Mouse (Mus musculus): Measurements from ENCODE around the gene Pnp. TPM values are rescaled to one million over a fixed set of nuclear protein-coding genes. Genes with fewer than 3 reads are reported as not detected.
"Not testable (repeated sequence)": the region's sequence is repeated elsewhere in the genome, so short reads cannot be mapped to it uniquely, and the experiment has no call there.

Pnp gene
- total RNA-seq (2022): 10 to 100 TPM; 26.5 to 35.8 (median 31.3) TPM

DNA sequence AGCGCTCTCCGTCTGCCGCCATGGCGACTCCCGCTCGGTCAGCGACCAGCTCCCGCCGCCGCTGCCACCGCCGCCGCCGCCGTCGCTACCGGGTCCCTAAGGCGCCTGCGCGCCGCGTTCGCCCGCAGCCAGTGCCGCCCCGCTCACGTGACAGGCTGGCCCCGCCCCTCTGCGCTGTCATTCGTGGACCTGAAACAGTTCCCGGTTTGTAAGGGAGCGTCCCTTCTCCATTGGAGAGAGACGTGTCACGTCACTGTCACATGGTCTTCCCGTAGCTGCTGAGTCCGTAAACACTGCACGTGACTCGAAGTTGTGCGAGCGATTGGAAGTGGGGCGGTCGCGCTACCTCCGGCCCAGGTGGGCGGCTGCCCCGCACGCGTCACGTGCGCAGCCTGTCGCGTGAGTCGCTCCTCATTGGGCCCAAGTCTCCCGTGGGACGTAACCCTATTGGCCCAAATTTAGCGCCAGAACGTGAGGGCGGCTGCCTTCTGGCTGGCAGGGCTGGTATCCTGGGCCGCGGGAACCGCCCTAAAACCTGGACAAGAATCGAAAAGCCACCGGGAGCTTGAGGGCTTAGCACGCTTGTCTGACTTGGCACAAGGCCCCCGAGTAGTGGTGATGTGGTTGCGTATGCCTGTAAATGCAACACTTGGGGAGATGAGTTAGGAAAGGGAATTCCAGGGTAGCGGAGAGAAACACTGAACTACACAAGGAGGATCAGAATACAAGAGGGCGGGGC is at the start of gene Pnp, which contains the start of gene Pip4p1:
Pnp (plus strand) TSS at position 329 of the 739 bp plus-strand sequence.
Pip4p1 (minus strand) TSS at position 103 of the 739 bp plus-strand sequence.
- peak; percentile 99 for DNase-seq

DNA sequence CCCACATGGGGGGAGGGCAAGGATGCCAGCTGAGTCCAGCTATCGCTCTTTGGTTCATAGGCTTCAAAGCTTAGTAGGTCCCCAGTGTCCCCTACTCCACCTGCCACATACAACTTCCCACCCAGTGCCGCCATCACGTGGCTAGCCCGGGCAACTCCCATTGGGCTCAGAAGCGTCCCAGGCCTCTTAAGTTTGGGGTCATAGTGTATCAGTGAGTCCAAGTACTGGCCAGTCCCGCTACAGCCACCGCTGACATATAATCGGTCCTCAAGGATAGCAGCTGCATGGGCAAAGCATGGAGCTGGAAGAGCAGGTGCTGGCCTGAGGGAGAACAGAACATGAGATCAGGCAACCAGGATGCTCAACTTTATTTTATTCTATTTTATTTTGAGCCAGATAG is 39.3 kb upstream of the Pnp start:
- DNase-seq: no peak

DNA sequence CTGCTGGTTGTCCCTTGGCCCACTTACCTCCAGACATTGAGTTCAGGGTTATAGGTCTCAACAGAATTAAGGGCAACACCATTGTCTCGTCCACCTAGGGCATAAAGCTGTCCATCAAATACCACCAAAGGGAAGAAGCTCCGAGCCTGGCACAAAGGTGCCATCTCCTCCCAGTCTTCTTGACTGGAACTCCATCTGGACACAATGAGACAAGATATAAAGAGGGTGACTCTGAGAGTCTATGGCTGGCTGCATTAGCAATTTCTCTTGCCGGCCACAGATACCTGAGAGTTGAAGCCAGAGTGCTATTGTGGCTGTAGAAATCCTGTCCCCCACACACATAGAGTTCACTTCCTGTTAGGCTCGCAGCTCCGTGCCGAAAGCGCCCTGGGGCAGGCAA is 38.8 kb upstream of the Pnp start:
- no peak for DNase-seq

DNA sequence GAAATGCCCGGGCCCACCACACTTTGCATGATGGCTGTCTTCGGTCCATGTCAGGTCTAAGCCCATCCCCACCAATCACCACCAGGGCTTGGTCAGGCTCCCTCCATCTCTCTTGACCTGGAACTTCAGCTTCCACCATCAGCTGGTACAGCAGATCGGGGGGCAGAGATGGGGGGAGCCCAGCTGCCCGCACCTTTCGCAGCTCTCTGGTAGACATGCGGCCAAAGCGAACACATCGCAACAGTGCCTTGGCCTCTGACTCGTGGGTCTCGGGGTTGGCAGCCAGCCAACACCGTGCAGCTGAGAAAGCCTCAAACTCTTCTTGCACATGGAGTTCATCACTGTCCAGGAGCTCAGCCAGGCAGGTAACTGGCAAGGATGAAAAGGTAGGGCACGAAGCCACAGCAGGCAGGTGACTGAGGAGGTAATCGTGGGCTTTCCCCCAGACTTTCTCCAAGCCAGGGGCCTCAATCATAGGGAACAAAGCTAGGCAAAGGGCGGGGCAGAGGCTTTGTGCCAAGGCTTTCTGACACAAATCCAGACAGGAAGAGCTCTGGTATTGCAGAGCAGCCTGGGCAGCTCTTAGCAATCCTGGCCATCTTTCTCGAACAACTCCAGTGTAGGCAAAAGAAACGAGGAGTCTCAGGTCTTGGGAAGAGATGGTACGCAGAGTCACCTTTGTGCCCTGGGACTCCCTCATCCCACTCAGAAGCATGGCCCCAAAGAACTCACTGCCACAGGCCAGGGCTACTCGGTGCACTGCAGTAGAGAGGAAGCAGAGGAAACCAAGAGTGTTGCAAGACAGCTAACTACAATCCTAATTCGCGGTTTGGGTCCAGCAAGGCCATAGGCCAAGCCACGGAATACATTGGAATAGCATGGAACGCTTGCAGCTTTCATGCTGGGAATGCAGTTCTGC is 38.1 kb upstream of the Pnp start:
- peak; percentile 11 for DNase-seq

DNA sequence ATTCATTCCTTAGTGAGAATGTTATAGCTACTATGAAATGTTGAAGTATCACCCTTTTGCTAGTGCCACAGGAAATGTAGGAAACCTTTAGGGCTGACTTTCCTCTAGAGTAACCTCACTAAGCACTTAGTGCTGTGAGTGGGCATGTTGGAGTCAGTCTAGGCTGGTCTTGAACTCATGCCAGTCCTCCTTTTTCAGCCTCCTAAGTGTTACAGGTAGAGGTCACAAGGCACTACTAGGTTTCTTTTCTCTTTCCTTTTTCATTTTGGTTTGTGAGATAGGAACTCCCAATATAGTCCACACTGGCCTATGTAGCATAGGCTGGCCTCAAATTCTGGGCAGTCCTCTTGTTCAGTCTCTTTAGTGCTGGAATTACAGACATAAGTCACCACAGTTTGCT is 35.5 kb upstream of the Pnp start:
- no peak for DNase-seq

DNA sequence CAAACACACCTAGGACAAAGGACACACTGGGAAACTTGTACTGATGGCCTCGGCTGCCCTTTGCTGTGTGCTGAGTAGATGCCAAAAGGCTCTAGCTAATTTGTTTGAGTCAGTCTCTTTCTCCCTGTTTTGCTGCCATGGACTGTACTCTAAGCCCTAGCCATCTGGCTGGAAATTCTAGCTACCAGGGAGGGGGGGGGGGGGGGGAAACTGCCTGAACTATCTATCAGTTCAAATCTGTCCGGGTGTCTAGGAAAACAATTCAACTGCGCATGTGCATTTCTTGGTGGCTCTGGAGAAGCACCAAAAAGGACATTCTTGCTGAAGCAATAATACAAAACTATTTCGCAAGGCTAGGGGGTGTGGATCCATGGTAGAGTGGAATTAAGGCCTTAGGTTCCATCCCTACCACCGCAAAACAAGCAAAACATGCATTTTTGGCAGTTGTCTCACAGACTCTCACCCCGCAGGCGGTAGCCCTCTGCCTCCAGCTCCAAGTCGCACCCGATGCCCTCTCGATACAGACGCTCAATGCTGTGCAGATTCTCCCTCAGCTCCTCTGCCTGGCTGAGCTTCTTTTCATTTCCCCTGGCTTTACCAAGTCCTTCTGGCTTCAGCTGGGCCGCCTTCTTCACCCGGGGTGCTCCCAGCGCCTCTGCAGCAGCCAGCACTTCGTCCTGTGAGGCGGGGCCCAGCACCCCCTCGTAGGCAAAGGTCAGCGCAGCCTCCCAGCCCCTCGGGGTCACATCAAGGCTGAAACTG is 34.7 kb upstream of the Pnp start:
- DNase-seq: peak; percentile 49

DNA sequence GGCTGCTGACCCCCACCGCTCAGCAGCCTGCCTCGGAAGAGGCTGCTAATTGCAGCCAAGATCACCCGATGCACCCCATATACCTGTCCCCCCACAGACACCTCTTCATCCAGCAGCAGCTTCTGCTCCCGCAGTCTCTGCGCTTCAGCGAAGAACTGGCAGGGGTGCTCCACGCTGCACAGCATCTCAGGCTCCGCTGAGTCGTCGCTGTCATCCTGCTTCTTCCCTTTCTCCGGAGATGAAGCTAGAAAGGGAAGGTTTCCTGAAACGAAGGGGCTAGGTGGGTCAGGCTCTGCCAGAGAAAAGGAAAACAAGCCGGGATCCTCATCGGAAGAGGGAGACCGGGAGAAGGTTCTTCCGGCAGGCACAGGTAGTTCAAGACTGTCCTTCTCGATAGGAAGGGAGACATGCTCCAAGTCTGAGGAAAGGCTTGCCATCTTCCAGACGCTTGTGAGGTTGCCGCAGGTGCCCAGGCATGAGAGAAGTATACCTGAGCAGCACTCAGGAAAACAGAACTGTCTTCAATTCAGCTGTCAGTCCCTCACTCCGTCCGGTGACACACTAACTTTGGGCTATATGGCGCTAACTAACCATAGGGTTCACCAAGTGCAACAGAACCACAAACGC is 34.0 kb upstream of the Pnp start:
- no peak for DNase-seq

DNA sequence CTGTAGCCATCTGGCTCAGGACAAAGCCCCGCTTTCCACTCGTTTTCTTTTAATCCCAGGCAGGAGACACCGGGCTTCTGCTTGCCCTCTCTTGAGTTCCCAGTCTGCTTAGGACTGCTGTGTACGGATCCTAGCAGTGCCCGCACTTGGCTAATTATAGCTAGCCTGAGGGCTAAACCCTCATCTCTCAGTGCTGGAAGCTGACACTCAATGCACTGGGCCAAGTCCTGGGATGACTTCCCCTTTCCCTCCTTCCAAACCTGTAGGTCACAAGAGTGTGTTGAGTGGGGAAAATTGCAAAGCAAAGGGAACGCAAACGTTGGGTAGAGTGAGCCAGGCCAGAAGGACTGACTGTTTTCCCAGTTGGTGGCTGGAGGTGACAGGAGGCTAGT is 33.5 kb upstream of the Pnp start, which contains the start of gene Klhl33:
Klhl33 (minus strand) TSS at position 134 of the 392 bp plus-strand sequence.
- DNase-seq: no peak

DNA sequence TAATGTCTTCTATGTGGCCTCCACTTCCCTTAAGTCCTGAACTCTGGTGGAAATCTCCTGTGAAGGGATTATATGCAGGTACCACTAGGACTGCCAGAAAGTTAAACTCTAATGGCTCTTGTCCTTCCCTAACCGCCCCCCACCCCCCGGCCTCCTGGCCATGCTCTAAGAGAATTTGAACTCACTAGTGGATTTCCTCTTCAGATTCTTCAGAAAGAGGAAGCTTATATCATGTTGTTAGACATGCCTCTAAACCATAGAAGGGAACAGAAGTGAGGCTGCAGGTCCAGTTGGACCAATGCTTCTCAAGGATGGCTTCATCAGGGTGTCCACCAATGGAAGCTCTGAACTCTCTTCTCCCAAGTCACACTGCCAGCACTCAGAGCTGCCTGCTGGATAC is 32.9 kb upstream of the Pnp start:
- not testable (repeated sequence) for DNase-seq

DNA sequence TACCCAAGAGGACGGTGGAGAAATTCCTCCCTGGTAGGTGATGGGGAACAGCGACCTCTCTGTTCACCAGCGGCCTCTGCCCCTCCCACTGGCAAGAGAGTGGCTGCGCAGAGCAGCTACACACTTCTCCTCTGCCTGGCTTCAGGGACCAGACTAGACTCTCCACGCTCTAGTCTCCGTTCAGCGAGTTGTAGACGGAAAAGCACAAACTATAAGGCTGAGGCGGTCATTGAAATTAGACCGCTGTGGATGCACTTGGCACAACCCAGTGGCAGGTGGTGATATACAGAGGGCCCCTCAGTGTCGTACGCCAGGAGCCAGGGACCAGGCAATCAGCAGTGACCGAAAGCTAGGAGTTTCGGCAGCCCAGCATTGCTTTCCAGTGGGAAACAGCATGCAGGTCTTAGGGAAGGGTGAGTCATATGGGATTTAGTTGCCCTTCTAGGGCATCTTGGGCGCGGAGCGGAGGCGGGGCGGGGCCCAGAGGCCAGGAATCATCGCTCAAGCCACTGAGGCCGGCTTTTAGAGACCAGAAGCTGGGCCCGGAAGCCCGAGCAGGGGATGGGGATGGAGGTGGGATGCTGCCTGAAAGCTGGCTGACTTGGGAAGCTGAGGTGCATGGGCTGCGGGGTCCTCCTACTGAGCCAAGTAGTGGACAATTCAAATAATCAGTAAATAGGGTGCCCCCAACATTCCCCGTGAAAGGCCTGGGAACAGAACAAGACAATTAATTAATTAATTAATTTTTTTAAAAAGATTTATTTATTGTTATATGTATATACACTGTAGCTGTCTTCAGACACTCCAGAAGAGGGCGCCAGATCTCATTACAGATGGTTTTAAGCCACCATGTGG is 26.7 kb upstream of the Pnp start:
- DNase-seq: peak; percentile 27

DNA sequence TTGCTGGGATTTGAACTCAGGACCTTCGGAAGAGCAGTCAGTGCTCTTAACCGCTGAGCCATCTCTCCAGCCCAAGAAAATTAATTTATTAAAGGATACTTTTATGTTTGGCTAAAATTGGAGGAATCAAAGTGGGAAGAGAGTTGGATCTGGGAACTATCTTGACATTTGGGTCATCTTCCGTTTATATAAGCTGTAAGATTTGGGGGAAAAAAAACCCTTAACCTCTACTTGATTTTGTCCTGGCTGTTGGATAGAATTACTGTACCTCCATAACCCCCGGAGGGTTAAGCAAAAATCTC is 26.1 kb upstream of the Pnp start:
- DNase-seq: no peak

DNA sequence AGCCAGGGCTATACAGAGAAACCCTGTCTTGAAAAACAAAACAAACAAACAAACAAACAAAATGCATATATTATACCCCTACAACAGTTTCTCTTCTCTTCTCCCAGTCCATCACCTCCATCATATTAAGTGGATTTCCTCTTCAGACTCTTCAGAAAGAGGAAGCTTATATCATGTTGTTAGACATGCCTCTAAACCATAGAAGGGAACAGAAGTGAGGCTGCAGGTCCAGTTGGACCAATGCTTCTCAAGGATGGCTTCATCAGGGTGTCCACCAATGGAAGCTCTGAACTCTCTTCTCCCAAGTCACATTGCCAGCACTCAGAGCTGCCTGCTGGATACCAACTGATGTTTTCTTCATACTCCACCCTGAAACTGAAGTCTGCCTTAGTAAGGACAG is 25.6 kb upstream of the Pnp start:
- not testable (repeated sequence) for DNase-seq

DNA sequence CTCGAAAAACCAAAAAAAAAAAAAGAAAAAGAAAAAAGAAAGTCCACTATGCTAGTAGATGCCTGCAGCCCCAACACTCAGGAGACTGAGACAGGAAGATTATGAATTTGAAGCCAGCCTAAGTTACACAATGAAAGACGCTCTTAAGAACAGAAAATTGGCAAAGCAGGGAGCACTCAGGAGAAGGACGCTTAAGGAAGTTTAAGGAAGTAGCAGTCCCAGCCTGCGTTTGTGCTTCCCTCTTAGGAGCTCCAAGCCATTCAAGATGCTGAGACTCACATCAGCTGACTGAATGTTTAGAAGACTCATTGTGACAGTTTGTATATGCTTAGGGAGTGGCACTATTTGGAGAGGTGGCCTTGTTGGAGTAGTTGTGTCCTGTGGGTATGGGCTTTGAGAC is 22.8 kb upstream of the Pnp start:
- DNase-seq: no peak

DNA sequence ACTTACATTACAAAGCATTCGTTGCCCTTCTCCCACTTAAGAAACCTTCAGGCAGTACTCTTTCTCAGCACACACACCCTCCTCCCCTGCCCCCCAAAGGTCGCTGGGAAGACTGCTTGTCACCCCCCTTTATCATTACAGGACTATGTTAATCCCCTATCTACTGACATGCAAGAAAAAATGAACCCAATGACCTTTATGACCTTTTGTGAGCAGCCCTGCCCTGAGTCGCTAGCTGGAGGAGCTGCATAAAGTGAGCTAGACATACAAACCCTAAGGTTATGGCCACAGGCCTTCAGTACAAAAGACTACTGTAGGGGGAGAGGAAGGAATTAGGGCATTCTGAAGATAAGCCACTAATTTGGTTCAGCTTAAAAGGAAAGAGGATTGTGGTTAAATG is 19.5 kb upstream of the Pnp start:
- no peak for DNase-seq

DNA sequence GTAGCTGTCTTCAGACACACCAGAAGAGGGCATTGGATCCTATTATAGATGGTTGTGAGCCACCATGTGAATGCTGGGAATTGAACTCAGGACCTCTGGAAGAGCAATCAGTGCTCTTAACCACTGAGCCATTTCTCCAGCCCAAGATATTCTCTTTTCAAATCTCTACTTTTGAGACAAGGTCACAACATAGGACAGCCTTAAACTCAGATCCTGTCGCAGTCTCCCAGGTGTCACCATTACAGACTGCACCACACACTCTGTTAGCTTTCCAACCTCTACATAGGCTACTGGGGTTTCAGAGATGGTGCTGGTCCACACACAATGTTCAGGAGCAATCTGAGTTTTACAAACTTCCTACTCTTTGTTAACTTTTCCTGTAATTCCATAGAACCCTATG is 7.4 kb upstream of the Pnp start:
- not testable (repeated sequence) for DNase-seq

DNA sequence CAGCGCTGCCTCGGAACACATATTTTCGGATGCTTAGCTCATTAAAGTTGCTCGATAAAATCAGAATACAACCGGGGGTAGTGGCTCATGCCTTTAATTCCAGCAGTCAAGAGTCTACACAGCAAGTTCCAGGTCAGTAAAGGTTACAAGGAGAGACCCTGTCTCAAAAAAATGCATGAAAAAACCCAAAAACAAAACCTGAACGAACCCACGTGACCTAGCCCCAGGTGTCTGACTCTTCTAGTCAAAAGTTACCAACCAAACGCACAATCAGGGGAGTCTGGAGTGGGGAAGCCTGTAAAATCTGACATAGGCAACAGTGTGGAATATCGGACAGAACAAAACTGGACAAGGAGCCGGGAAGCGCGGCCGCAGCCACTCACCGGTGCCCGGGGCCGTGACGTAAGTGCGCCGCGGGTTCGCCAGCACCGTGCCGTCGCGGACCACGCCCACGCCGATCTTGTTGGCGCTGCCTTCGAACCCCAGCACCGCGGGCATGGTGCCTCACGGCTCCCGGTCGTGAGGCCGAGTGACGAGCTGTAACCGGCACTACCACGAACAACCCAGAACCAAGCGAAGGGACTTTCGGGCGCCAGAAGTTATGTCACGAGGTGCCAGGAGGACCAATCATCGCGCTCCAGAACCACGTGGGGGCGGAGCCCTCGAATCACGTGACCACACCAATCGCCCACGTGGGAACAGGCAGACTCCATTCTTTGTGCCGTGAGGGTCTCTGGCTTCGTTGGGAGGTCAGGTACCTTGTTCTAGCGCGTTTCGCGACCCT is 6.4 kb upstream of the Pnp start, which contains the start of the genes Osgep and Apex1:
Osgep (minus strand) TSS at position 613 of the 784 bp plus-strand sequence.
Apex1 (plus strand) TSS at position 688 of the 784 bp plus-strand sequence.
- DNase-seq: peak; percentile 96

DNA sequence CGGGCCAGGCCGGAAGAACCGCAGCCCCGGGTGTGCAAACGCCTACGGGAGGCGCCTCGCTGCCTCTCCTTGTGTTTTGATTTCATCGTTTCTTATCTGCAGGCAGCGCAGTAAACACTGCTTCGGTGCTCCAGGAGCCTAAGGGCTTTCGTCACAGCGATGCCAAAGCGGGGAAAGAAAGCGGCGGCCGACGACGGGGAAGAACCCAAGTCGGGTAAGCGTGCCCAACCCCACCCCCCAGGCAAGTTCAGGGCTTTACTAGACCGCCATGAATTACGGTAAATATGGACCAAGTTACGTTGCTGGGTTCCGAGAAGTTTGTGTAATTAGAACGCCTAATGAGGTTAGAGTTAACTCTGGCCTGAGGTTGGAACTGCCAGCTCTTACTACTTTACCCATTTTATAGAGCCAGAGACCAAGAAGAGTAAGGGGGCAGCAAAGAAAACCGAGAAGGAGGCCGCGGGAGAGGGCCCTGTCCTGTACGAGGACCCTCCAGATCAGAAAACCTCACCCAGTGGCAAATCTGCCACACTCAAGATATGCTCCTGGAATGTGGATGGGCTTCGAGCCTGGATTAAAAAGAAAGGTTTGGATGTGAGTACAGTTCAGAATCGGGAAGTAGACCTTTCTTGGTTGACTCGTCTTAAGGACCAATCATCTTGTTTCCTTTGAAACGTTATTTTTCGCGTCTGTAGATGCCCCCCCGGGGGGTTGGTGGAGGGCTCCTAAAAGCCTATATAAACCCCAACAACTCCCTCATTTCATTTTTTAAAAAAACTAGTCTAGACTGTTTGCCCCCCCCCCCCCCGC is 5.6 kb upstream of the Pnp start:
- no peak for DNase-seq

DNA sequence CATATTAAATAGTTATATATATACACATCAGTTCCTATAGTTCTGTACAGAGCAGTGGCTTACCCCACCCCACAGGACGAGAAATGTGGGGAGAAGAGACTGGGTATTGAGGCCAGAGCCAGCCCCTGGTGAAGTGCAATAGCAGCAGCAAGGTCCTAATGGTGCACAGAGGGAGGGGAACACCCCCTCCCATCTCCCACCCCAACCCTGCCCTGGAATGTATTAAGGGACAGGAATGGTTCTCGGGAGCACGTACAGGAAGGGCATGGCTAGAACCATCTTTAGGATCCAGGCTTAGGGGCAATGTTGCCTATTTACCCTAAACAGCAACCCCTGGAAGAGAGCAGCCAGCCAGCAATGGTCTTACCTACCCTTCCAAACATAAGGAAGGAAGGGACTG is 3.5 kb upstream of the Pnp start:
- no peak for DNase-seq

DNA sequence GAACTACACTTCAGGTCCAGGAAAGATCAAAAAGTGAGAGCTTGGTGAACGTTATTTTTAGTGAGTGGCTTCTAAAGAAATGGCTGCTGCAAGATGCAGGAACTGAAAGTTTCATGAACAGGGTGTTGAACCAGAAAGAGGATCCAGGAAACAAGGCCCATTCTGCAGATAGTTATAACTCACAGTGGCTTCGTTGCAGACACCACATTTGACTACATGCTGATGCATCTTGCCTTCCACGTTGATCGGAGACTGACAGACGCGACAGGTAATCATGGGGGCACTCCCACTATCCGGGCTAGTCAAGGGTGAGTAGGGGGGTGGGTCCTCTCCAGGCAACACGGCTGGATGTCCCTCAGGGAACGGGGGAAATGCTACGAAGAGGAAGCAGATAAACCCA is 931 bp upstream of the Pnp start:
- peak; percentile 29 for DNase-seq

DNA sequence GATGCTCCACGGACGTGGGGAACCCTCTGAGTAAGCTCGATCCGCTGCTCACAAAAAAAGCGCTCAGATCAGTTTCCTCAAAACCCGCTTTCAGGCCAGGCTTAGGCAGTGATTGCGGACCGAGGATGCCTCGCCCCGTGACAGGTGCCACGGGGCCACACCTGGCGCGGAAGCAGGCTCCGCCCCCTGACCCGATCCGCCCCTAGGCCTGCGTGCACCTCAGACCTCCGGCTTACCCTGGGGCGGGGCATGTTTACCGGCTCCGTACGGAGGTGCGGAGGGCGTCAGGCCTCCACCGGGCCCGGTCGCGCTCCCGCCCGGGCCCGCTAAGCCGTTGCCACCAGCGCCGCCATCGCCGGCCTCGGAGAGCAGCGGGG is 517 bp upstream of the Pnp start:
- no peak for DNase-seq

Measured in adrenal gland, adult 8-10 months (tissue).